Mouse (Mus musculus) limb, embryonic 14.5 days (tissue): Measurements from ENCODE around the gene Tent4a. TPM values are rescaled to one million over a fixed set of nuclear protein-coding genes. Genes with fewer than 3 reads are reported as not detected.

Experiments
- ATAC-seq: fragments of 200-750 bp; cut with Nextera tagmentation; 2 replicates; pipeline ENCODE4 v1.8.0; 2017; ENCODE audit warnings: low read depth, moderate number of reproducible peaks, moderate TSS enrichment; ENCODE audit not compliant: low FRiP score
- DNase-seq: peaks from one replicate; pipeline ENCODE4 v3.0.0-alpha.2; 2015; ENCODE audit warnings: low spot score
- H3K27ac ChIP-seq: fragments of 300-500 bp; sonication (generic); replicated peaks from 2 replicates; pipeline ENCODE4 v1.5.1; 2014; ENCODE audit warnings: low read depth, mild to moderate bottlenecking, low read length, moderate library complexity, mixed read lengths
- H3K27me3 ChIP-seq: fragments of 300-500 bp; sonication (generic); 2 replicates; pipeline ENCODE4 v1.6.1; 2014; ENCODE audit warnings: low read length, mixed read lengths; ENCODE audit not compliant: control insufficient read depth, insufficient read depth
- H3K36me3 ChIP-seq: fragments of 300-500 bp; sonication (generic); 2 replicates; pipeline ENCODE4 v1.6.1; 2014; ENCODE audit warnings: mild to moderate bottlenecking, low read length, moderate library complexity, mixed read lengths; ENCODE audit not compliant: control insufficient read depth, insufficient read depth
- H3K4me1 ChIP-seq: fragments of 300-500 bp; sonication (generic); 2 replicates; pipeline ENCODE4 v1.6.1; 2014; ENCODE audit warnings: antibody characterized with exemption, low read length, mixed read lengths; ENCODE audit not compliant: control insufficient read depth, insufficient read depth
- H3K4me2 ChIP-seq: fragments of 300-500 bp; sonication (generic); replicated peaks from 2 replicates; pipeline ENCODE4 v1.6.1; 2014; ENCODE audit warnings: low read depth, mild to moderate bottlenecking, low read length, moderate library complexity; ENCODE audit not compliant: severe bottlenecking
- H3K4me3 ChIP-seq: fragments of 300-500 bp; sonication (generic); replicated peaks from 2 replicates; pipeline ENCODE4 v1.5.1; 2014; ENCODE audit warnings: low read length
- H3K9ac ChIP-seq: fragments of 300-500 bp; sonication (generic); 2 replicates; pipeline ENCODE4 v1.6.1; 2014; ENCODE audit warnings: mild to moderate bottlenecking, low read depth, low read length, moderate library complexity; ENCODE audit not compliant: severe bottlenecking
- H3K9me3 ChIP-seq: fragments of 300-500 bp; sonication (generic); 2 replicates; pipeline ENCODE4 v1.6.1; 2016; ENCODE audit warnings: low read length; ENCODE audit not compliant: control insufficient read depth
- POLR2A ChIP-seq: fragments of 200-500 bp; IDR thresholded peaks from 2 replicates; pipeline ENCODE4 v1.8.0; 2012; ENCODE audit warnings: inconsistent platforms, mild to moderate bottlenecking, moderate library complexity, borderline replicate concordance; ENCODE audit not compliant: insufficient read depth, insufficient read length; ENCODE audit errors: extremely low read depth
- WGBS: fragments of 180-500 bp; shearing (Covaris S2); extraction: QIAGEN DNeasy Blood & Tissue Kit; methylation state at CpG from one replicate; pipeline ENCODE4 v1.1.7; 2014; 5-methylcytosine and 5-hydroxymethylcytosine counted together
- polyA plus RNA-seq, 2 experiments: library from polyadenylated mRNA; depleted of rRNA in 1 of 2; stranded (reverse) in 1 of 2; unstranded in 1 of 2; fragments of >200 nt; fragmentation: Nextera tagmentation in 1 of 2; extraction: Ambion mirVana in 1 of 2; gene quantifications; 2 replicates each; pipeline versions ENCODE4 v1.2.1 to v1.2.3; 2012 to 2014

Gene Tent4a
- polyA plus RNA-seq, 2 experiments, result 8.7 to 25.7 TPM

DNA sequence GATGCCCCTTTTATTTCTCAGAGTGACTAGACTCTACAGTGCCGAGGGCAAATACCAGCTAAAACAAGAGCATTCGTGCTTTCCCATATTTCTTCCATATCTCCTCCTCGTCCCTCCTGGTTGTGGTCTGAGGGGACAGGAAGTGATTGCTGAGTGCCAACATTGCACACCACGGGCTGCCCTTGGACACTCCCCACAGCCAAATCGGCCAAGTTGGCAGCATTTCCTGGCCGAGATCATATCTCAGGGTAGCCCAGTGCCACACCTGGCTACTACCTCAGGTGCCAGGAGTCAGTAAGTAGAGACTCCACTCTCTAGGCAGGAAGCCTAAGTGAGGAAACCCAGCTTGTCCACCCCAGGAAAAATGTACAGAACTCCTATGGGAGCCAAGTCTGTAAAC is 6.8 kb upstream of the Tent4a start:
- ATAC-seq (no peak), DNase-seq (no peak)
- no peaks in the 10 kb centered on the region for H3K9me3 ChIP-seq
- no peaks in the 10 kb centered on the region for H3K36me3 ChIP-seq
- H3K27me3 ChIP-seq, result no peaks in the 10 kb centered on the region
- H3K4me3 ChIP-seq, result no peak overlapping the region
- H3K27ac ChIP-seq, result no peak overlapping the region
- H3K9ac ChIP-seq, result no peak overlapping the region
- peaks cover 29% of the 10 kb centered on the region for H3K4me1 ChIP-seq
- H3K4me2 ChIP-seq, result no peak overlapping the region
- 75% methylated on average over 6 of the region's 6 CpGs for WGBS
- TF ChIP-seq POLR2A, result no peak

DNA sequence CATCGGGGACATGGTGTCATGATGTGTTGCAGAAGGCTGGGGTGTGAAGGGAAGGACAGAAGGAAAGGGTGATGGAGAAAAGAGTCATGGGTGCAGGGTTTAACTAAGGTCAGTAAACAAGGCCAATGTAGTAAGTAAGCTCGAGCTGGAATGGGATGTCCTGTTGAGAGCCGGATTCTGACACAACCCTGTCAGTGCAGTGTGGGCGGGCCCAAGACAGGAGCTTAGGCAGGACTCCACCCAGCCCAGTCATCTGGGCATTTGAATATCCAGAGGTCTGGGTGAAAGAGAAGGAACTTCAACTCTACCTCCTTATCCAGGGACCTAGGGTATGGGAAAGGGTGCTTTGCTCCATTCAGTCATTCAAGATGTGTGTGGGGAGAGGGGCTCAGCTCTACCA is 3.9 kb upstream of the Tent4a start:
- DNase-seq (no peak), ATAC-seq (no peak)
- H3K9ac ChIP-seq, result no peak overlapping the region
- no peaks in the 10 kb centered on the region for H3K9me3 ChIP-seq
- H3K4me3 ChIP-seq, result no peak overlapping the region
- WGBS, result 26% methylated on average over 4 of the region's 4 CpGs
- no peaks in the 10 kb centered on the region for H3K36me3 ChIP-seq
- H3K4me1 ChIP-seq, result peaks cover 28% of the 10 kb centered on the region
- no peak for TF ChIP-seq POLR2A
- H3K27me3 ChIP-seq, result no peaks in the 10 kb centered on the region
- no peak overlapping the region; the same call in 1 of the 2 replicates for H3K4me2 ChIP-seq
- H3K27ac ChIP-seq, result no peak overlapping the region

DNA sequence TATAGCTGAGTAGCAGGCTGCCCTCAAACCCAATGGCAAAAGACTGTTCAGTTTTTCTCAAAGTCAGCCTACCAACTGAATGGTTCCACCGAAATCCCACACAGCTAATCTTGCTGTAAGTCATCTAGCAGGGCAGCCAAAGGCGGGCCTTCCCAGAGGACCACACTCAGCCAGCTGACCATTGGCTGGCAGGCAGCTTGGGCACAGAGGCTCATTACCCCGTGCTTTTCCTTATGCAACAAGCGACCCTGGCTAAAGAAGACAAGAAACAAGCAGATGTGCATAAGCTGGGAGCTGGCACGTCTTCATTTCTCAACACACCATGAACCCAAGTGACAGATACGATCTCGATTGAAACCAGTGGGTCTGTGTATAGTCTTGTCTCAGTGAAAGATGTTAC is 2.9 kb upstream of the Tent4a start:
- H3K36me3 ChIP-seq, result no peaks in the 10 kb centered on the region
- no peaks in the 10 kb centered on the region for H3K9me3 ChIP-seq
- peaks cover 27% of the 10 kb centered on the region for H3K4me1 ChIP-seq
- ATAC-seq, result no peak
- no peak overlapping the region for H3K27ac ChIP-seq
- DNase-seq, result no peak
- no peaks in the 10 kb centered on the region for H3K27me3 ChIP-seq
- no peak overlapping the region for H3K4me2 ChIP-seq
- no peak for TF ChIP-seq POLR2A
- WGBS, result 76% methylated on average over 7 of the region's 7 CpGs
- no peak overlapping the region for H3K9ac ChIP-seq
- no peak overlapping the region for H3K4me3 ChIP-seq

DNA sequence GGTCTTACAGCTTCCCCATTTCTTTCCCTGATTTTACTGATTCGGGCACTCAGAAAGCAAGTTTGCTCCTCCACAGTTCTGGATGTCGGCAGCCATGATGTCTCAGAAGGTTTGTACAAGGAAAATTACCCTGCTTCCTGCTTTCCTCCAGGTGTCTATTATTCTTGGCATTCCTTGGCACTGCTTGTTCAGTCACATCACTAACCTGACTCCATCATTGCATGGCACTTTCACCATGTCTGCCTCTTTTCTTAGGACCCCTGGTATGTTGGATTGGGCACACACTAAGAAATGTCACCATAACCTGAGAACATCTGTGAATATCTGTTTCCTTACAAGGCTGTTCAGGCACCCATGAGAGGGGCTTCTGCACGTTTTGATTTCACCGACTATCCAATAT is 1.6 kb upstream of the Tent4a start:
- 72% methylated on average over 4 of the region's 4 CpGs for WGBS
- ATAC-seq (no peak), DNase-seq (no peak)
- H3K4me2 ChIP-seq, result peak overlapping the region; percentile 62
- H3K27me3 ChIP-seq, result no peaks in the 10 kb centered on the region
- H3K4me1 ChIP-seq, result peaks cover 40% of the 10 kb centered on the region
- no peak overlapping the region for H3K4me3 ChIP-seq
- H3K9me3 ChIP-seq, result no peaks in the 10 kb centered on the region
- no peaks in the 10 kb centered on the region for H3K36me3 ChIP-seq
- H3K27ac ChIP-seq, result no peak overlapping the region
- no peak for TF ChIP-seq POLR2A
- H3K9ac ChIP-seq, result no peak overlapping the region

DNA sequence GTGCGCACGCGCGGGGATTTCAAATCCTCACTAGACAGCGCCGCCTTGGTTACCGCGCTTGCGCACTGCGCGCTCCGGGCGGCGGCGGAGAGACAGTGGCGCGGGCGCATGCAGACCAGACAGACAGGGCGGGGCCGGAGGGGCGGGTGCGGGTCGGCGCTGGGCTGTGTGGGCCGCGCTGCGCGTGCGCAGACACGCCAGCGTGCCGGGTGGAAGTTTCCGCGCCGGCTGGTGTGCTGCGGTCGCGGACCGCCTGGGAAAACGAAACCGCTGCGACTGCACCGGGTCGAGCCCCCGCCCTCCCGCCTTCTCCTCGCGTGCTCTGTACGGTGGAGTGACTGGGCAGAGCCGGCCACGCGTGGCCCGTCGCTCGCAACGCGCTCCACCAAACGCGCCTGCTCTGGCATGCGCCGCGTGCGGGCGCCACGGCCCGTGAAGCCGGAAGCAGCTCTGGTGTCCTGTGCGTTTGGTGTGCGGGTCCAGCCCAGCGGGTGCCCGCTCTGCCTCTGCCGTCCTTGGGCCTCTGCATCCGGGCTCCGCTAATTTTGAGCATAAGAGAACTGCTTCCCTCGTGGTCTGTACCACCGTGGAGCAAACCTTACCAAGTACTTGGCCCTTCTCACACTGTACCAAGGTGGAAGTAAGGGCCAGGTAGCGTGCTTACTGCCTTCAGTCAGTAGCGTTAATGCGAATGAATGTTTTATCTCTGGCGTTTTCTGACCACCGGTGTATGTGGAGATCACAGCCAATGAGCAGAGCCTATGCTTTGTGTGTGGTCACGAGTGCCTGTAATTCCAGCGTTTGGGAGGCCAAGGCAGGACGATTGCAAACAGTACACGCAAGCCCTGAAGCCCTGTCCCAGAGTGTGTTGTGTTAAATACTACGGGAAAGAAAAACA is 486 bp upstream of the Tent4a start:
- H3K4me3 ChIP-seq, result peak overlapping the region; percentile 89
- H3K9me3 ChIP-seq, result no peaks in the 10 kb centered on the region
- under 1% methylated on average over 41 of the region's 86 CpGs for WGBS
- H3K27me3 ChIP-seq, result no peaks in the 10 kb centered on the region
- ATAC-seq (peak; percentile 95), DNase-seq (peak; percentile 96)
- peak overlapping the region; percentile 76 for H3K9ac ChIP-seq
- H3K4me1 ChIP-seq, result peaks cover 44% of the 10 kb centered on the region
- peak overlapping the region; percentile 62 for H3K4me2 ChIP-seq
- peak overlapping the region; percentile 91 for H3K27ac ChIP-seq
- peak; percentile 74; the same call in 1 of the 2 replicates for TF ChIP-seq POLR2A
- H3K36me3 ChIP-seq, result peaks cover 8% of the 10 kb centered on the region; the same call in 1 of the 2 replicates
